Mouse (Mus musculus) CH12.LX (cell line): ENCODE measurements around the gene Fbll1. TPM values are rescaled to one million over a fixed set of nuclear protein-coding genes. Genes with fewer than 3 reads are reported as not detected.

Source experiments
- DNase-seq: peaks from one replicate; pipeline ENCODE4 v3.0.0-alpha.2; 2013; ENCODE audit errors: extremely low read depth
- H3K27ac ChIP-seq: 2 replicates; pipeline ENCODE4 v1.5.1; 2012; ENCODE audit warnings: low read depth, mild to moderate bottlenecking, control low read depth, moderate library complexity; ENCODE audit not compliant: insufficient read depth
- H3K27me3 ChIP-seq: replicated peaks from 2 replicates; pipeline ENCODE3; 2012; ENCODE audit warnings: inconsistent platforms
- H3K36me3 ChIP-seq, 2 experiments: replicated peaks in 1 of 2; 2 replicates each; pipeline versions ENCODE3 to v1.6.1; 2012; ENCODE audit warnings: inconsistent platforms in 1 of 2, low read length in 1 of 2, mild to moderate bottlenecking in 1 of 2, mixed read lengths in 1 of 2, moderate library complexity in 1 of 2; ENCODE audit not compliant: control insufficient read depth in 1 of 2, insufficient read depth in 1 of 2
- H3K4me1 ChIP-seq, 2 experiments: 2 replicates each; pipeline ENCODE4 v1.6.1; 2012; ENCODE audit warnings: inconsistent platforms in 1 of 2, moderate library complexity in 1 of 2; ENCODE audit not compliant: insufficient read depth in 2 of 2, control insufficient read depth in 1 of 2
- H3K4me2 ChIP-seq: 2 replicates; pipeline ENCODE4 v1.6.1; 2012; ENCODE audit warnings: low read depth, mild to moderate bottlenecking, control low read depth; ENCODE audit not compliant: poor library complexity, insufficient read depth, severe bottlenecking
- H3K4me3 ChIP-seq, 3 experiments: fragments of 150-350 bp in 1 of 3; sonication (generic) in 1 of 3; replicated peaks in 1 of 3; 2 replicates each; pipeline versions ENCODE3 to v1.5.1; 2011 to 2012; ENCODE audit warnings: low read depth in 2 of 3, low read length in 2 of 3, mild to moderate bottlenecking in 2 of 3, moderate library complexity in 2 of 3, control low read depth in 1 of 3, improper control_type of control experiment in 1 of 3, inconsistent platforms in 1 of 3, mixed read lengths in 1 of 3; ENCODE audit not compliant: poor library complexity in 1 of 3
- H3K79me2 ChIP-seq: replicated peaks from 2 replicates; pipeline ENCODE4 v1.6.1; 2012; ENCODE audit warnings: mild to moderate bottlenecking, moderate library complexity; ENCODE audit not compliant: control insufficient read depth, poor library complexity, insufficient read depth, severe bottlenecking; ENCODE audit errors: extremely low read depth
- H3K9ac ChIP-seq: 2 replicates; pipeline ENCODE4 v1.6.1; 2012; ENCODE audit warnings: low read depth, mild to moderate bottlenecking, control low read depth, moderate library complexity; ENCODE audit not compliant: insufficient read depth
- H3K9me3 ChIP-seq: replicated peaks from 2 replicates; pipeline ENCODE3; 2012; ENCODE audit warnings: low read length, inconsistent platforms, mixed read lengths
- CHD1 ChIP-seq: IDR thresholded peaks from 2 replicates; pipeline ENCODE4 v1.6.1; 2012; ENCODE audit warnings: low read depth, low read length, improper control_type of control experiment, inconsistent platforms
- CHD2 ChIP-seq: IDR thresholded peaks from 2 replicates; pipeline ENCODE4 v1.6.1; 2011; ENCODE audit warnings: low read length, improper control_type of control experiment
- JUND ChIP-seq: conservative IDR thresholded peaks from 2 replicates; pipeline ENCODE4 v1.6.1; 2011; ENCODE audit warnings: low read depth, low read length, improper control_type of control experiment
- MEF2A ChIP-seq: IDR thresholded peaks from 2 replicates; pipeline ENCODE4 v1.6.1; 2014; ENCODE audit warnings: low read depth, mild to moderate bottlenecking, inconsistent platforms, low read length, improper control_type of control experiment, borderline replicate concordance
- MXI1 ChIP-seq: IDR thresholded peaks from 2 replicates; pipeline ENCODE4 v1.6.1; 2011; ENCODE audit warnings: mild to moderate bottlenecking, low read depth, low read length, improper control_type of control experiment
- MYC ChIP-seq: IDR thresholded peaks from 2 replicates; pipeline ENCODE4 v1.6.1; 2011; ENCODE audit warnings: low read depth, mild to moderate bottlenecking, improper control_type of control experiment, low read length
- NELFE ChIP-seq: IDR thresholded peaks from 2 replicates; pipeline ENCODE4 v1.6.1; 2011; ENCODE audit warnings: low read depth, low read length, improper control_type of control experiment
- POLR2A ChIP-seq: IDR thresholded peaks from 2 replicates; pipeline ENCODE4 v1.6.1; 2011; ENCODE audit warnings: low read depth, mild to moderate bottlenecking, improper control_type of control experiment, low read length
- RAD21 ChIP-seq: IDR thresholded peaks from 2 replicates; pipeline ENCODE4 v1.6.1; 2011; ENCODE audit warnings: low read depth, mild to moderate bottlenecking, low read length, improper control_type of control experiment, moderate library complexity
- RCOR1 ChIP-seq: conservative IDR thresholded peaks from 2 replicates; pipeline ENCODE4 v1.6.1; 2012; ENCODE audit warnings: low read depth, mild to moderate bottlenecking, inconsistent platforms, low read length, improper control_type of control experiment
- SIN3A ChIP-seq: IDR thresholded peaks from 2 replicates; pipeline ENCODE4 v1.6.1; 2012; ENCODE audit warnings: low read length, improper control_type of control experiment, inconsistent platforms
- TBP ChIP-seq: conservative IDR thresholded peaks from 2 replicates; pipeline ENCODE4 v1.6.1; 2011; ENCODE audit warnings: low read depth, low read length, improper control_type of control experiment
- UBTF ChIP-seq: IDR thresholded peaks from 2 replicates; pipeline ENCODE4 v1.6.1; 2012; ENCODE audit warnings: low read depth, mild to moderate bottlenecking, inconsistent platforms, low read length, improper control_type of control experiment, moderate library complexity
- ZKSCAN1 ChIP-seq: IDR thresholded peaks from 2 replicates; pipeline ENCODE4 v1.6.1; 2012; ENCODE audit warnings: low read depth, inconsistent platforms, low read length, improper control_type of control experiment, borderline replicate concordance
- dilution Hi-C: fragments of 300-500 bp; cut with MboI; formaldehyde crosslinking; loops from 2 replicates; pipeline ENCODE4 v1.14.3; 2020; ENCODE audit warnings: low sequenced_read_pairs; ENCODE audit not compliant: extremely low pct_unique_long_range_greater_than_20kb, extremely low pct_ligation_motif_present
- in situ Hi-C: fragments of 300-500 bp; cut with MboI; formaldehyde crosslinking; loops from 3 replicates; pipeline ENCODE4 v1.14.3; 2019; ENCODE audit warnings: low sequenced_read_pairs, low pct_ligation_motif_present, low pct_unique_long_range_greater_than_20kb, mixed read lengths
- polyA plus RNA-seq: library from polyadenylated mRNA; unstranded; fragments of >175 nt; gene quantifications from 2 replicates; pipeline ENCODE4 v1.2.1, GENCODE M21; 2012; ENCODE audit warnings: low read depth; ENCODE audit not compliant: insufficient read length
- total RNA-seq, 2 experiments: library from RNA; depleted of rRNA; stranded (reverse); fragments of 300-350 nt in 1 of 2; fragments of >200 nt in 1 of 2; gene quantifications; 2 replicates each; pipeline ENCODE4 v1.2.3; 2012 to 2014

Fbll1 gene
- total and polyA plus RNA-seq, 3 experiments = not detected

GRCm38 (mm10) chr11:35784537-35784936 is 14.1 kb downstream of the Fbll1 start:
- Histone ChIP-seq H3K79me2 (peaks cover 7% of the 10 kb centered on the region), H3K9me3 (peaks cover 6% of the 10 kb centered on the region), H3K4me2 (no peak overlapping the region), H3K36me3 (peaks cover 53 to 84% of the 10 kb centered on the region in 2 experiments), H3K27ac (no peak overlapping the region), H3K4me3 (no peak overlapping the region), H3K4me1 (0 out of 4 replicates have a peak, but pooled peaks cover 0 to 3% of the 10 kb centered on the region in 2 experiments), H3K27me3 (no peaks in the 10 kb centered on the region), H3K9ac (no peak overlapping the region)
- DNase-seq = no peak
- no peak for TF ChIP-seq JUND
- no peak for TF ChIP-seq NELFE
- TF ChIP-seq MEF2A = no peak
- no peak for TF ChIP-seq CHD1
- no peak for TF ChIP-seq POLR2A
- no peak for TF ChIP-seq UBTF
- TF ChIP-seq TBP = no peak
- TF ChIP-seq SIN3A = no peak
- no peak for TF ChIP-seq CHD2
- TF ChIP-seq MYC = no peak
- in situ Hi-C loops = no loop called here
- dilution Hi-C loops = no loop called here

GRCm38 (mm10) chr11:35784002-35784401 is 14.7 kb downstream of the Fbll1 start:
- Histone ChIP-seq H3K4me2 (no peak overlapping the region), H3K79me2 (peaks cover 10% of the 10 kb centered on the region)
- no peak for DNase-seq

GRCm38 (mm10) chr11:35783038-35783437 is 15.6 kb downstream of the Fbll1 start:
- no peaks in the 10 kb centered on the region for H3K4me1 ChIP-seq
- in situ Hi-C loops = no loop called here
- peaks cover 58 to 88% of the 10 kb centered on the region in 2 experiments for H3K36me3 ChIP-seq
- H3K27me3 ChIP-seq = no peaks in the 10 kb centered on the region
- peaks cover 10% of the 10 kb centered on the region for H3K79me2 ChIP-seq
- no peak overlapping the region for H3K9ac ChIP-seq
- H3K27ac ChIP-seq = no peak overlapping the region
- no peak for DNase-seq
- no peak overlapping the region for H3K4me3 ChIP-seq
- H3K9me3 ChIP-seq = peaks cover 6% of the 10 kb centered on the region
- TF ChIP-seq RCOR1 (no peak), RAD21 (peak; percentile 3), ZKSCAN1 (no peak)
- no peak overlapping the region for H3K4me2 ChIP-seq
- dilution Hi-C loops = no loop called here

More at GRCm38 (mm10) chr11:35784002-35784401, 14.7 kb downstream of the Fbll1 start:
- in situ Hi-C loops = no loop called here
- H3K4me3 ChIP-seq = no peak overlapping the region
- H3K9me3 ChIP-seq = peaks cover 6% of the 10 kb centered on the region
- no peaks in the 10 kb centered on the region for H3K27me3 ChIP-seq
- no peak overlapping the region for H3K9ac ChIP-seq
- dilution Hi-C loops = no loop called here
- H3K27ac ChIP-seq = no peak overlapping the region
- H3K4me1 ChIP-seq = 0 out of 4 replicates have a peak, but pooled peaks cover 0 to 3% of the 10 kb centered on the region in 2 experiments
- peaks cover 54 to 84% of the 10 kb centered on the region in 2 experiments for H3K36me3 ChIP-seq
- TF ChIP-seq POLR2A = no peak
- TF ChIP-seq MXI1 = no peak
- TF ChIP-seq, all 38 proteins: peak for 0
